In the genomic region with DNA sequence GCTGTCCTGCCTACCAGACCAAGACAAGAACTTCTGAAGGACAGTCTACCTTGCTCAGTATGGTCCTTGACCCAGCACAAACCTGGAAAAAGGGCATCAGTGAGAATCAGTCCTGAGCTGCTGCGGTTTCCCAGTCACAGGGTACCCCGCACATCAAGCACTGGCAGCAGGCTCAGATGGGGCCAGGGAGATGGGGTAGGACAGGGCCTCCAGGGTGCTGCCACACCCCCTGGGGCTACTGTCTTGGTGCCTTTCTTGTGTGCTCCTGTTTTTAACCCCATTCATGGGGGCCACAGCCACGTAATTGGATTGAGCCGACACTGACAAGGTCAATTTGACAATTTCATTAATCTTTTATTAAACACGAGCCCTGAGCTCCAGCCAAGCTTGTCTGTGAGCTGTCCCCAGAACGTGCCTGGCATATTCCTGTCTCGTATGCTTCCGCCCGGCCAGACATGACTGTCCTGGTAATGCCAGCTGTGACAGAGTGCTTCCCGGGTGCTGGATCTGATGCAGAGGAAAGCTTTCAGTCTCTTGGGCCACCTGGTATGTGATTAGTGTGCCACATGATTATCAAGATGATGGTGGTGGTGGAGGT, we compare ENCODE assay signal across 18 mouse cellular contexts.
DNase-seq lines count a peak whose midpoint lies in the region; ATAC-seq lines count a peak whose summit lies in the region.
"Had no signal": no experiment of that assay in that cellular context is flagged by ENCODE, and none has a peak within 500 bp of the region (broad histone marks: within the 10 kb centered on the region; RNA-seq: fewer than 3 reads in every experiment).

No protein-coding gene starts in this region.

- no peaks in the 10 kb centered on the region for H3K4me1 ChIP-seq in hindbrain, embryonic 11.5 days (replicated peaks; ENCODE audit: control insufficient read depth, insufficient read depth, low read length)
- peaks cover 22% of the 10 kb centered on the region for H3K4me1 ChIP-seq in hindbrain, embryonic 10.5 days (replicated peaks)
- H3K4me1 ChIP-seq in forebrain, embryonic 14.5 days (ENCODE audit: control insufficient read depth, insufficient read depth, low read length) = no peaks in the 10 kb centered on the region
- peaks cover 3% of the 10 kb centered on the region for H3K4me1 ChIP-seq in hindbrain, embryonic 16.5 days (ENCODE audit: control insufficient read depth, insufficient read depth, low read depth, low read length)
- H3K4me1 ChIP-seq in neural tube, embryonic 14.5 days (ENCODE audit: control insufficient read depth, insufficient read depth, low read length) = peaks cover 5% of the 10 kb centered on the region; the same call in 1 of the 2 replicates
- H3K4me1 ChIP-seq: liver, embryonic 15.5 days had no signal

- no peaks in the 10 kb centered on the region for H3K36me3 ChIP-seq in hindbrain, embryonic 11.5 days (ENCODE audit: control insufficient read depth, insufficient read depth, low read length)
- H3K36me3 ChIP-seq in hindbrain, embryonic 10.5 days = no peaks in the 10 kb centered on the region
- H3K36me3 ChIP-seq in forebrain, embryonic 14.5 days (ENCODE audit: control insufficient read depth, insufficient read depth, low read length) = no peaks in the 10 kb centered on the region
- no peaks in the 10 kb centered on the region for H3K36me3 ChIP-seq in hindbrain, embryonic 16.5 days (ENCODE audit: control insufficient read depth, insufficient read depth, low read length)
- H3K36me3 ChIP-seq in neural tube, embryonic 14.5 days (ENCODE audit: control insufficient read depth, insufficient read depth, low read length) = no peaks in the 10 kb centered on the region
- H3K36me3 ChIP-seq: limb, embryonic 13.5 days; liver, embryonic 15.5 days had no signal

- H3K27me3 ChIP-seq in hindbrain, embryonic 11.5 days (ENCODE audit: control insufficient read depth, insufficient read depth, low read length) = no peaks in the 10 kb centered on the region
- 0 out of 2 replicates have a peak, but pooled peaks cover 10% of the 10 kb centered on the region for H3K27me3 ChIP-seq in hindbrain, embryonic 10.5 days (ENCODE audit: insufficient read depth, poor library complexity, severe bottlenecking)
- no peaks in the 10 kb centered on the region for H3K27me3 ChIP-seq in forebrain, embryonic 14.5 days (replicated peaks; ENCODE audit: control insufficient read depth, insufficient read depth, low read length)
- no peaks in the 10 kb centered on the region for H3K27me3 ChIP-seq in hindbrain, embryonic 16.5 days (replicated peaks; ENCODE audit: control insufficient read depth, insufficient read depth, low read length)
- H3K27me3 ChIP-seq in neural tube, embryonic 14.5 days (ENCODE audit: control insufficient read depth, insufficient read depth, low read length) = no peaks in the 10 kb centered on the region
- H3K27me3 ChIP-seq: limb, embryonic 13.5 days; liver, embryonic 15.5 days had no signal

- no peak overlapping the region for H3K4me2 ChIP-seq in hindbrain, embryonic 11.5 days (replicated peaks; ENCODE audit: low read depth, low read length)
- H3K4me2 ChIP-seq in forebrain, embryonic 14.5 days (ENCODE audit: low read length) = no peak overlapping the region
- no peak overlapping the region for H3K4me2 ChIP-seq in hindbrain, embryonic 16.5 days (ENCODE audit: low read length)
- no peak overlapping the region for H3K4me2 ChIP-seq in neural tube, embryonic 14.5 days (ENCODE audit: low read depth, low read length)
- H3K4me2 ChIP-seq: limb, embryonic 13.5 days; liver, embryonic 15.5 days had no signal

- no peak overlapping the region for H3K27ac ChIP-seq in hindbrain, embryonic 11.5 days (ENCODE audit: low read depth, low read length)
- H3K27ac ChIP-seq in hindbrain, embryonic 10.5 days = no peak overlapping the region
- no peak overlapping the region for H3K27ac ChIP-seq in forebrain, embryonic 14.5 days (ENCODE audit: low read depth, low read length)
- H3K27ac ChIP-seq in hindbrain, embryonic 16.5 days (ENCODE audit: low read depth, low read length) = no peak overlapping the region
- no peak overlapping the region for H3K27ac ChIP-seq in neural tube, embryonic 14.5 days (ENCODE audit: low read depth, low read length)
- H3K27ac ChIP-seq: layer of hippocampus, adult 2 months; left cerebral cortex, adult 2 months; limb, embryonic 13.5 days; liver, embryonic 15.5 days had no signal

- H3K4me3 ChIP-seq in hindbrain, embryonic 11.5 days (ENCODE audit: low read depth, low read length) = no peak overlapping the region
- H3K4me3 ChIP-seq in hindbrain, embryonic 10.5 days = no peak overlapping the region
- no peak overlapping the region for H3K4me3 ChIP-seq in forebrain, embryonic 14.5 days (ENCODE audit: low read depth, low read length)
- no peak overlapping the region for H3K4me3 ChIP-seq in hindbrain, embryonic 16.5 days (ENCODE audit: low read length)
- H3K4me3 ChIP-seq in neural tube, embryonic 14.5 days (ENCODE audit: low read depth, low read length) = no peak overlapping the region
- H3K4me3 ChIP-seq: erythroblast, embryonic 14.5 days; layer of hippocampus, adult 2 months; left cerebral cortex, adult 2 months; limb, embryonic 13.5 days; liver, embryonic 15.5 days had no signal

- no peak overlapping the region for H3K9ac ChIP-seq in hindbrain, embryonic 11.5 days (ENCODE audit: low read depth, low read length)
- no peak overlapping the region for H3K9ac ChIP-seq in forebrain, embryonic 14.5 days (ENCODE audit: low read length)
- H3K9ac ChIP-seq in hindbrain, embryonic 16.5 days (ENCODE audit: low read depth, low read length) = no peak overlapping the region
- H3K9ac ChIP-seq in neural tube, embryonic 14.5 days (replicated peaks; ENCODE audit: low read depth, low read length) = no peak overlapping the region
- H3K9ac ChIP-seq: limb, embryonic 13.5 days; liver, embryonic 15.5 days had no signal

- peak; percentile 48 for DNase-seq in hindbrain, embryonic 11.5 days (ENCODE audit: low spot score)
- DNase-seq in hindbrain, embryonic 10.5 days (ENCODE audit: low spot score) = no peak
- peak; percentile 51 for DNase-seq in forebrain, embryonic 14.5 days (ENCODE audit: low spot score)
- DNase-seq in testis, postnatal 10 days (ENCODE audit: low spot score) = no peak
- DNase-seq in layer of hippocampus, adult 8-10 months (ENCODE audit: low spot score in 2 of 2) = no peak
- DNase-seq in thymus, postnatal 10 days (ENCODE audit: low spot score in 2 of 2) = no peak
- DNase-seq: B cell, adult 2 months; cerebellum, adult 9-10 months; heart, adult 11 months; lung, postnatal 14 days; spleen, adult 18-20 months had no signal

- no peaks in the 10 kb centered on the region for H3K9me3 ChIP-seq in hindbrain, embryonic 11.5 days (ENCODE audit: control insufficient read depth, low read length)
- H3K9me3 ChIP-seq in hindbrain, embryonic 10.5 days = no peaks in the 10 kb centered on the region
- no peaks in the 10 kb centered on the region for H3K9me3 ChIP-seq in forebrain, embryonic 14.5 days (replicated peaks; ENCODE audit: control insufficient read depth, low read length)
- H3K9me3 ChIP-seq in hindbrain, embryonic 16.5 days (ENCODE audit: control insufficient read depth, low read length) = no peaks in the 10 kb centered on the region
- H3K9me3 ChIP-seq in neural tube, embryonic 14.5 days (ENCODE audit: control insufficient read depth, low read length) = no peaks in the 10 kb centered on the region
- H3K9me3 ChIP-seq: limb, embryonic 13.5 days; liver, embryonic 15.5 days had no signal

- ATAC-seq in hindbrain, embryonic 11.5 days (ENCODE audit: low FRiP score) = peak; percentile 82
- ATAC-seq in forebrain, embryonic 14.5 days = peak; percentile 37; the same call in 1 of the 2 replicates
- peak; percentile 73 for ATAC-seq in hindbrain, embryonic 16.5 days
- ATAC-seq in neural tube, embryonic 14.5 days (ENCODE audit: low read depth) = peak; percentile 74

- 56% methylated on average over 10 of the region's 10 CpGs for WGBS in hindbrain, embryonic 11.5 days
- WGBS in hindbrain, embryonic 10.5 days = 57% methylated on average over 10 of the region's 10 CpGs
- 37% methylated on average over 10 of the region's 10 CpGs for WGBS in forebrain, embryonic 14.5 days
- WGBS in hindbrain, embryonic 16.5 days = 32% methylated on average over 10 of the region's 10 CpGs
- WGBS in neural tube, embryonic 14.5 days = 46% methylated on average over 10 of the region's 10 CpGs

Comparison
In these comparisons a context has a peak if more than half of its experiments do, and no peak if none do; other contexts are left out.
1. DNase-seq: peak in hindbrain, embryonic 11.5 days (single experiment) and forebrain, embryonic 14.5 days (single experiment); none in hindbrain, embryonic 10.5 days (single experiment), testis, postnatal 10 days (single experiment), layer of hippocampus, adult 8-10 months (0 of 2) and thymus, postnatal 10 days (0 of 2).
2. Peak in every context shown above with its lines, with median percentiles within 50 percentile points of each other: ATAC-seq.